Mouse (Mus musculus): ENCODE measurements around the gene Wfikkn2.

GRCm38 (mm10) chr11:94212489-94212836 lies 33.3 kb downstream of the Wfikkn2 start:
- TF ChIP-seq POLR2A (IDR thresholded peaks at IDR 0.05; ENCODE audit: low read depth, low read length), result no peak
- TF ChIP-seq CTCF (conservative IDR thresholded peaks at IDR 0.05; ENCODE audit: insufficient read depth, insufficient read length, low read depth, low read length), result no peak

All from kidney, adult 2 months (tissue).